Mouse (Mus musculus) regulatory T cell (primary cell): ENCODE results near the gene Rad51b.

ENCODE experiments used
- in situ Hi-C: fragments of 300-600 bp; cut with MboI, MseI; formaldehyde crosslinking; loops from one replicate; pipeline ENCODE4 v1.15.1; 2025; ENCODE audit warnings: high pct_unique_total_duplicates

Rad51b gene

GRCm38 (mm10) chr12:79646646-79647164 is 349.6 kb downstream of the Rad51b start:
- in situ Hi-C loops, result no loop called here

GRCm38 (mm10) chr12:79647382-79647781 is 350.3 kb downstream of the Rad51b start:
- in situ Hi-C loops, result no loop called here

- in situ Hi-C loops, result no loop called here
Measured at GRCm38 (mm10) chr12:79647976-79648375, 350.9 kb downstream of the Rad51b start.

- in situ Hi-C loops, result no loop called here
Measured at GRCm38 (mm10) chr12:79648812-79649700, 352.0 kb downstream of the Rad51b start.

- in situ Hi-C loops, result no loop called here
Measured at GRCm38 (mm10) chr12:79649796-79650195, 352.7 kb downstream of the Rad51b start.

- in situ Hi-C loops, result no loop called here
Measured at GRCm38 (mm10) chr12:79655138-79655537, 358.1 kb downstream of the Rad51b start.

GRCm38 (mm10) chr12:79658861-79659260 is 361.8 kb downstream of the Rad51b start:
- in situ Hi-C loops, result no loop called here

- in situ Hi-C loops, result no loop called here
Measured at GRCm38 (mm10) chr12:79661270-79661669, 364.2 kb downstream of the Rad51b start.

GRCm38 (mm10) chr12:79663131-79663892 is 366.2 kb downstream of the Rad51b start:
- in situ Hi-C loops, result no loop called here

GRCm38 (mm10) chr12:79663893-79664574 is 367.0 kb downstream of the Rad51b start:
- in situ Hi-C loops, result no loop called here

GRCm38 (mm10) chr12:79674846-79675439 is 377.9 kb downstream of the Rad51b start:
- in situ Hi-C loops, result no loop called here

GRCm38 (mm10) chr12:79675440-79676176 is 378.5 kb downstream of the Rad51b start:
- in situ Hi-C loops, result no loop called here

- in situ Hi-C loops, result no loop called here
Measured at GRCm38 (mm10) chr12:79676251-79676650, 379.2 kb downstream of the Rad51b start.

GRCm38 (mm10) chr12:79676896-79677295 is 379.8 kb downstream of the Rad51b start:
- in situ Hi-C loops, result no loop called here

- in situ Hi-C loops, result no loop called here
Measured at GRCm38 (mm10) chr12:79679251-79679901, 382.3 kb downstream of the Rad51b start.

GRCm38 (mm10) chr12:79679941-79680697 is 383.0 kb downstream of the Rad51b start:
- in situ Hi-C loops, result no loop called here

- in situ Hi-C loops, result no loop called here
Measured at GRCm38 (mm10) chr12:79680698-79681072, 383.6 kb downstream of the Rad51b start.

- in situ Hi-C loops, result no loop called here
Measured at GRCm38 (mm10) chr12:79681571-79681970, 384.5 kb downstream of the Rad51b start.

GRCm38 (mm10) chr12:79683350-79683749 is 386.3 kb downstream of the Rad51b start:
- in situ Hi-C loops, result no loop called here
